Mouse (Mus musculus): ENCODE data around the gene Neurod2. TPM values are rescaled to one million over a fixed set of nuclear protein-coding genes. Genes with fewer than 3 reads are reported as not detected.

The Neurod2 gene
- 3.8 and 5.8 TPM in 2 replicates for polyA plus RNA-seq (2014; fragmentation: Nextera tagmentation; extraction: Ambion mirVana)

DNA sequence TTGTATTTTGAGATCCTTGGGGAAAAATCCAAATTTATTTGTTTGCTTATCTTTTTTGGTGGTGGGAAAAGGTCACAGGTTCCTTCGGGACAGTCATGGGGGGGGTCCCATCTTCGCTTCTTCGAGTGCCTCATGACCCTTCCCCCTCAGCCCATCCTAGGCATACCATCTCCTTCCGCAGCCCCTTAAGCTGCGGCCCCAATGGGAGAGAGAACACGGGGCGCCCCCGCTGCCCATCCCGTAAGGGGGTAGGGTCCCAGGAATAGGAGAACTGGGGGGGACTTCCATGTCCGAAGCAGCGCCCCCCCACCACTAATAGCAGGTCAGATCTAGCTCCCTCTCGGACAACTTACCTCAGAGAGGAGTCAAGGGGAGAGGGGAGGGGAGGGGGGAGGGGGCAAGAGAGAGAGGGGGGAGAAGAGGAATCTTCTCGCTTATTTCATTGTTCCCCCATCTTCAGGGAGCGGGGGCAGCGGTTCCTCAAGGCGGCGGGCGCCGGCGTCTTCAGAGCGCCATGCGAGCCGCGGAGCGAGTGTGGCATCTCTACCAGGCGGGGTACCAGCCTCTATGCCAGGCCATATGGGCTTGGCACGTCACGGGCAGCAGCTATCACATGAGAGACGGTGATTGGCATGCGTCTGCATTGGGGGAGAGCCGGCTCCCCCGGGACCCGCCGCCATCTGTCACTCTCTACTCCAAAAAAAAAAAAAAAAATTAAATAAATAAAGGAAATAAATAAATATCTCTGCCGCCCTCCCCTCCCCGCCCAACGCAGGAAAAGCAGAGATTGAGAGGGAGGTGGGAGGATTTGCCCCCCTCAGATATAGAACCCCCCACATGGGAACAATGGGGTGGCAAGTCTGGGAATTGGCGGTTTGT lies at the start of gene Neurod2:
Gene Neurod2, minus strand, starts transcription at position 568 of the 879 bp plus-strand sequence.
- Histone ChIP-seq H3K27me3 (ENCODE audit: control insufficient read depth, insufficient read depth, low read length) (peaks cover 99% of the 10 kb centered on the region), H3K4me2 (ENCODE audit: low read depth, low read length, severe bottlenecking) (peak within 1 kb of the TSS; percentile 32; the same call in 1 of the 2 replicates), H3K4me3 (ENCODE audit: low read depth, low read length) (peak within 1 kb of the TSS; percentile 24), H3K36me3 (ENCODE audit: control insufficient read depth, insufficient read depth, low read length) (no peaks in the 10 kb centered on the region), H3K4me1 (replicated peaks; ENCODE audit: control insufficient read depth, insufficient read depth, low read length) (peaks cover 17% of the 10 kb centered on the region), H3K9ac (ENCODE audit: low read length) (peak within 1 kb of the TSS; percentile 29; the same call in 1 of the 2 replicates), H3K9me3 (ENCODE audit: control insufficient read depth, low read length) (no peaks in the 10 kb centered on the region), H3K27ac (ENCODE audit: low read depth, low read length) (no peak within 1 kb of the TSS)
- ATAC-seq (replicated peaks; ENCODE audit: low FRiP score) (no peak), DNase-seq (ENCODE audit: low spot score) (peak; percentile 55)
- WGBS: 2% methylated on average over 35 of the region's 38 CpGs

DNA sequence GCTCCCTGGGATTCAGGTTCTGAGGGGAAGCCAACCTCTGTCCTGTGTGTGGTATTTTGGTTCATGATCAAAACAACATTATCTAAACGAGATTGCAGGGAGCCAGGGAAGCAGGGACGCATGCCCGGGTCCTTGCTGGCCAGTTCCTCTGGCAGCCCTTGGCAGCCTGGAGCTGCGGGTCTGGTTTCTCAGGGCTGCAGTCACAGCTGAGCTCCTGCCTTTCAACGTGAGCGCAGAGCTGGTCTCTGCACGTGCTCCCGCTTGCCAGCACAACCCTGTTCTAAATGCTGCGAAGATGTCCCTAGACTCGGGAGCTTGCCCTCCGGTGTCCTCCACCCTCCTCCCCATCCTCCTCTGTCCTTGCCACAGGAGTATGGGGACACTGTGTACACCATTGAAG lies 48.3 kb upstream of the Neurod2 start:
- H3K27me3 ChIP-seq (ENCODE audit: control insufficient read depth, insufficient read depth, low read length): no peaks in the 10 kb centered on the region
- H3K27ac ChIP-seq (ENCODE audit: low read depth, low read length): no peak overlapping the region
- no peak overlapping the region for H3K4me3 ChIP-seq (ENCODE audit: low read depth, low read length)
- no peak overlapping the region for H3K4me2 ChIP-seq (ENCODE audit: low read depth, low read length, severe bottlenecking)
- H3K9ac ChIP-seq (ENCODE audit: low read length): no peak overlapping the region
- H3K36me3 ChIP-seq (ENCODE audit: control insufficient read depth, insufficient read depth, low read length): peaks cover 7% of the 10 kb centered on the region
- ATAC-seq (replicated peaks; ENCODE audit: low FRiP score) (no peak), DNase-seq (ENCODE audit: low spot score) (no peak)
- H3K4me1 ChIP-seq (replicated peaks; ENCODE audit: control insufficient read depth, insufficient read depth, low read length): no peaks in the 10 kb centered on the region
- 86% methylated on average over 11 of the region's 11 CpGs for WGBS
- no peaks in the 10 kb centered on the region for H3K9me3 ChIP-seq (ENCODE audit: control insufficient read depth, low read length)

DNA sequence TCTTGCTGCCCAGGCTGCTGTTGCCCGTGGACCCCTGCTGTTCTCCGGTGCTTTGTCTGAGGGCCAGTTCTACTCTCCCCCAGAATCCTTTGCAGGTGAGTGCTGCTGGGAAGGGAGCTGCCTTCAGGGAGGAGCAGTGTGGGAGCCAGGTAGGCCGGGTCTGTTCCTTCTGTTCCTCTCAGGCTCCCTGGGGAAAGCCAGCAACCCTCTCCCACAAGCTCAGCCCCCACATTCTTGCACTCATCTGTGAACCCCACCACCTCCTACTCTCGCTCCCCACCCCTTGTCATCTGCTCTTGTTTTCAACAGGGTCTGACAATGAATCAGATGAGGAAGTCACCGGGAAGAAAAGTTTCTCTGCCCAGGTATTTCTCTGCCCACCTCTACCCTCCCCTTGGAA lies 47.3 kb upstream of the Neurod2 start:
- no peak overlapping the region for H3K27ac ChIP-seq (ENCODE audit: low read depth, low read length)

DNA sequence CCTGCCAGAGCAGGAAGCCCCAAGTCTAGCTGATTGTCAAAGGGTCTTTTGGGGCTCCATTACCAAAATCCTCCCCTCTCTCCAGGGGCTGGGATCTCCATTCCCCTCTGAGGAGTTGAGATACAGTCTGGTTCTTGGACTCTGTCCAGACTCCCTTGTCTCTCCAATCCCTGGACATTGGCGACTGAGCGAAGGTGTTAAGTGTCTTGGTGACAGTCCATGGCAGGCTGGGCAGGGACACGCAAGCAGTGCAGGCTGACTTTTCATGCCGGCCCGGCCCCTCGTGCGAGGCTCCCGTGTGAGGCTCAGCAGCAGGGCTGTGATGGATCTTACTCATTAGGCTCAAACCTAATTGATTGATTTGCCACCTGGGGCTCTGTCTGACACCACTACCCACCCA lies 44.8 kb upstream of the Neurod2 start:
- no peak for ATAC-seq (replicated peaks; ENCODE audit: low FRiP score)
- Histone ChIP-seq H3K4me1 (replicated peaks; ENCODE audit: control insufficient read depth, insufficient read depth, low read length) (peaks cover 14% of the 10 kb centered on the region), H3K9ac (ENCODE audit: low read length) (no peak overlapping the region), H3K36me3 (ENCODE audit: control insufficient read depth, insufficient read depth, low read length) (peaks cover 7% of the 10 kb centered on the region), H3K27me3 (ENCODE audit: control insufficient read depth, insufficient read depth, low read length) (no peaks in the 10 kb centered on the region), H3K4me3 (ENCODE audit: low read depth, low read length) (no peak overlapping the region), H3K27ac (ENCODE audit: low read depth, low read length) (no peak overlapping the region), H3K9me3 (ENCODE audit: control insufficient read depth, low read length) (no peaks in the 10 kb centered on the region), H3K4me2 (ENCODE audit: low read depth, low read length, severe bottlenecking) (no peak overlapping the region)
- DNase-seq (ENCODE audit: low spot score): no peak
- WGBS: 89% methylated on average over 8 of the region's 8 CpGs

More for the DNA sequence above, 47.3 kb upstream of the Neurod2 start:
- Histone ChIP-seq H3K36me3 (ENCODE audit: control insufficient read depth, insufficient read depth, low read length) (peaks cover 7% of the 10 kb centered on the region), H3K27me3 (ENCODE audit: control insufficient read depth, insufficient read depth, low read length) (no peaks in the 10 kb centered on the region), H3K4me2 (ENCODE audit: low read depth, low read length, severe bottlenecking) (no peak overlapping the region), H3K9me3 (ENCODE audit: control insufficient read depth, low read length) (no peaks in the 10 kb centered on the region), H3K4me3 (ENCODE audit: low read depth, low read length) (no peak overlapping the region), H3K9ac (ENCODE audit: low read length) (no peak overlapping the region), H3K4me1 (replicated peaks; ENCODE audit: control insufficient read depth, insufficient read depth, low read length) (peaks cover 4% of the 10 kb centered on the region)
- WGBS: 65% methylated on average over 5 of the region's 5 CpGs
- ATAC-seq (replicated peaks; ENCODE audit: low FRiP score) (no peak), DNase-seq (ENCODE audit: low spot score) (no peak)

DNA sequence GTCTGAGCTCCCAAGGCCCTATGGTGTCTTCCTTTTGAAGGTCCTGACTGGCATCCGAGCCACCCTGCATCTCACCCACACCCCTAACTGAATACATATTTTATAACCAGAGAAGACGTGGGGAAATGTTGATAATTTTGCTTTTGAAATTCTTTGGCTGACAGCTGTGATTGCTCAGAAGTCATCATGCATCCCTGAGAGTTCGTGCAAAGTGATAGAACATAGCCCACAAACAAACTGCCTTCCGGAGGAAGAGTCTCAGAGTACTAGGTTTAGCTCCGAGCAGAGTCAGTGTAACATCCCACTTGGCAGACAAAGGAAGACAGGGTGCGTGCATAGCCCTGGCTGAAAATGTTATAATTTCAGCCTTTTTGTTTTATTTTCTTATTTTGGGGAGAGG lies 43.8 kb upstream of the Neurod2 start:
- no peak overlapping the region for H3K4me3 ChIP-seq (ENCODE audit: low read depth, low read length)
- 90% methylated on average over 6 of the region's 6 CpGs for WGBS
- H3K36me3 ChIP-seq (ENCODE audit: control insufficient read depth, insufficient read depth, low read length): peaks cover 4% of the 10 kb centered on the region; the same call in 1 of the 2 replicates
- H3K27ac ChIP-seq (ENCODE audit: low read depth, low read length): no peak overlapping the region
- ATAC-seq (replicated peaks; ENCODE audit: low FRiP score) (no peak), DNase-seq (ENCODE audit: low spot score) (no peak)
- H3K4me1 ChIP-seq (replicated peaks; ENCODE audit: control insufficient read depth, insufficient read depth, low read length): peaks cover 14% of the 10 kb centered on the region
- H3K9ac ChIP-seq (ENCODE audit: low read length): no peak overlapping the region
- H3K9me3 ChIP-seq (ENCODE audit: control insufficient read depth, low read length): no peaks in the 10 kb centered on the region
- H3K27me3 ChIP-seq (ENCODE audit: control insufficient read depth, insufficient read depth, low read length): no peaks in the 10 kb centered on the region
- H3K4me2 ChIP-seq (ENCODE audit: low read depth, low read length, severe bottlenecking): no peak overlapping the region

DNA sequence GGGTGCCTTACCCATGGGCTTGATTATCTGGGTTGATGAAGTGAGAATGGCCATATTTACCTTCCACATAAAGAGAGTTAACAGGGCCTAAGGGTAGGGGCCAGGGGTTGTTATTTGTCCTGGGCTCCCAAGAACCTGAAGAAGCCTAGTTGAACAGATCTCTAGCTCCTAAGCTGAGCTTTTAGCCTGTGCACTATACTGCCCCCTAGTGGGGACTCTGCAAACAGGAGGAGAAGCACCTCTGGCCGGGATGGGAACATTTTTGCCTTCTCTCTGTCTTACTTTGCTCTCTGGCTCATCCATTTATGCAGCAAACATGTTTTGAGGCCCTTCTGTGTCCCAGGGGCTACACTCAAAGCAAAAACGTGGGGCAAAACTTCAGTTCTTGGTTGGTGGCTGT lies 43.0 kb upstream of the Neurod2 start:
- no peak overlapping the region for H3K27ac ChIP-seq (ENCODE audit: low read depth, low read length)

DNA sequence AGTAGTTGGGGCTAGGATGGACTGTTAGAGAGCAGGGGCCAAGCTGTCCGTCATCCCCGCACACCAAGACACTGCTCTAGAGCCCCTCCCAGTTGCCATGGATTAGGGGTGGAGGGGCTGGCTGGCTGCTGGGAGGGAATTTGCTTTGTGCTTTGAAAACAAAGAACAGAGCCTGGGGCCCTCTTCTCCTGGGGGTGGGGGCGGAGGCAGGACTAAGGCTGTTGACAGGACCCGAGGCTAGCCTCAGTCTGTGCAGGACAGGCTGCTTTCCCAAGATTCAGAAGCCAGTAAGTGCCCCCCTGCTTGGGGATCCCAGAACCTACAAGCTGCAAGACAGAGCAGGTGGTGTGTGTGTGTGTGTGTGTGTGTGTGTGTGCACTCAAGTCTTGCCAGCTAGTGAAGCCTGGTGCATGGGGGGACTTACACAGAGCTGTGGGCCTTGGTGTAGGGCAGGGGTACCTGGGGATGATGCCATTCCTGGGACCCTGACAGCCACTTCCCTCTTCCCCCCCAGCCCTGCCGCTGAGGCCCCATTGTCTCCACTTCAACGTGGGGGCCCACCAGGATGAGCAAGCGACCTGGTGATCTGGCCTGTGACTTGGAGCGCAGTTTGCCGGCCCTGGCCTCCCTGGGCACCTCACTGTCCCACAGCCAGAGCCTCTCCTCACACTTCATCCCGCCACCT lies 42.2 kb upstream of the Neurod2 start:
- Histone ChIP-seq H3K4me2 (ENCODE audit: low read depth, low read length, severe bottlenecking) (peak overlapping the region; percentile 21), H3K27me3 (ENCODE audit: control insufficient read depth, insufficient read depth, low read length) (no peaks in the 10 kb centered on the region), H3K36me3 (ENCODE audit: control insufficient read depth, insufficient read depth, low read length) (peaks cover 4% of the 10 kb centered on the region; the same call in 1 of the 2 replicates), H3K27ac (ENCODE audit: low read depth, low read length) (peak overlapping the region; percentile 58), H3K9me3 (ENCODE audit: control insufficient read depth, low read length) (no peaks in the 10 kb centered on the region), H3K4me1 (replicated peaks; ENCODE audit: control insufficient read depth, insufficient read depth, low read length) (peaks cover 14% of the 10 kb centered on the region), H3K4me3 (ENCODE audit: low read depth, low read length) (no peak overlapping the region), H3K9ac (ENCODE audit: low read length) (0 out of 2 replicates have a peak overlapping the region, but pooled peaks have one; percentile 12)
- 22% methylated on average over 10 of the region's 10 CpGs for WGBS
- DNase-seq (ENCODE audit: low spot score) (peak; percentile 82), ATAC-seq (replicated peaks; ENCODE audit: low FRiP score) (peak; percentile 84)

More for the DNA sequence above, 43.0 kb upstream of the Neurod2 start:
- no peaks in the 10 kb centered on the region for H3K27me3 ChIP-seq (ENCODE audit: control insufficient read depth, insufficient read depth, low read length)
- no peaks in the 10 kb centered on the region for H3K9me3 ChIP-seq (ENCODE audit: control insufficient read depth, low read length)
- 8% methylated on average over 2 of the region's 2 CpGs for WGBS
- H3K4me3 ChIP-seq (ENCODE audit: low read depth, low read length): no peak overlapping the region
- no peak overlapping the region; the same call in 1 of the 2 replicates for H3K4me2 ChIP-seq (ENCODE audit: low read depth, low read length, severe bottlenecking)
- H3K9ac ChIP-seq (ENCODE audit: low read length): no peak overlapping the region
- ATAC-seq (replicated peaks; ENCODE audit: low FRiP score) (0 out of 2 replicates have a peak, but pooled peaks have one; percentile 35), DNase-seq (ENCODE audit: low spot score) (peak; percentile 75)
- H3K36me3 ChIP-seq (ENCODE audit: control insufficient read depth, insufficient read depth, low read length): peaks cover 4% of the 10 kb centered on the region; the same call in 1 of the 2 replicates
- peaks cover 14% of the 10 kb centered on the region for H3K4me1 ChIP-seq (replicated peaks; ENCODE audit: control insufficient read depth, insufficient read depth, low read length)

DNA sequence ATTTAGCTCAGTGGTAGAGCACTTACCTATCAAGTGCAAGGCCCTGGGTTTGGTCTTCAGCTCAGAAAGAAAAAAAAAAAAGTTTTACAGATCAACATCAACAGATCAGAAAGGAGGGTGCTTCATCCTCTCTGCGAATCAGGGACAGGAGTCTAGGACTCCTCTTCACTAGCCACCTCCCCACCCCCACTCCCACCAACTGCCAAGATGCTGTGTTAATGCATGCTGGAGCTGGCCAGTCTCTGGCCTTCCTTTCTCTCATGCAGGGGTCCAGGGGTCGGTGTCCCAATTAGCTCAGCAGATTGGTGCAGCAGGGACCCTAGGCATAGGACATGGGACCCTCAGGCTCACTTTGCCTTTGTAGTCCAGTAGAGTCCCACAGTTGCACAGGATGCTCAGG lies 41.1 kb upstream of the Neurod2 start:
- H3K4me3 ChIP-seq (ENCODE audit: low read depth, low read length): no peak overlapping the region
- 75% methylated on average over 2 of the region's 2 CpGs for WGBS

More for the DNA sequence above, 41.1 kb upstream of the Neurod2 start:
- no peak overlapping the region for H3K4me2 ChIP-seq (ENCODE audit: low read depth, low read length, severe bottlenecking)
- H3K27ac ChIP-seq (ENCODE audit: low read depth, low read length): no peak overlapping the region
- no peaks in the 10 kb centered on the region for H3K27me3 ChIP-seq (ENCODE audit: control insufficient read depth, insufficient read depth, low read length)
- ATAC-seq (replicated peaks; ENCODE audit: low FRiP score) (no peak), DNase-seq (ENCODE audit: low spot score) (no peak)
- peaks cover 4% of the 10 kb centered on the region; the same call in 1 of the 2 replicates for H3K36me3 ChIP-seq (ENCODE audit: control insufficient read depth, insufficient read depth, low read length)
- H3K4me1 ChIP-seq (replicated peaks; ENCODE audit: control insufficient read depth, insufficient read depth, low read length): peaks cover 14% of the 10 kb centered on the region
- H3K9ac ChIP-seq (ENCODE audit: low read length): no peak overlapping the region
- no peaks in the 10 kb centered on the region for H3K9me3 ChIP-seq (ENCODE audit: control insufficient read depth, low read length)

All from forebrain, embryonic 11.5 days (tissue).